Mouse (Mus musculus) testis, adult 2 months (tissue): ENCODE results near the gene Socs2.

ENCODE experiments used
- CTCF ChIP-seq: fragments of 200-500 bp; IDR thresholded peaks from 2 replicates; pipeline ENCODE4 v1.5.1; 2012; ENCODE audit warnings: low read depth, mild to moderate bottlenecking, inconsistent platforms, low read length, moderate library complexity; ENCODE audit not compliant: control insufficient read depth, insufficient read depth, insufficient replicate concordance
- POLR2A ChIP-seq: fragments of 200-500 bp; IDR thresholded peaks from 2 replicates; pipeline ENCODE4 v1.6.1; 2012; ENCODE audit warnings: low read depth, mild to moderate bottlenecking, inconsistent platforms, low read length, moderate library complexity; ENCODE audit not compliant: control insufficient read depth

DNA sequence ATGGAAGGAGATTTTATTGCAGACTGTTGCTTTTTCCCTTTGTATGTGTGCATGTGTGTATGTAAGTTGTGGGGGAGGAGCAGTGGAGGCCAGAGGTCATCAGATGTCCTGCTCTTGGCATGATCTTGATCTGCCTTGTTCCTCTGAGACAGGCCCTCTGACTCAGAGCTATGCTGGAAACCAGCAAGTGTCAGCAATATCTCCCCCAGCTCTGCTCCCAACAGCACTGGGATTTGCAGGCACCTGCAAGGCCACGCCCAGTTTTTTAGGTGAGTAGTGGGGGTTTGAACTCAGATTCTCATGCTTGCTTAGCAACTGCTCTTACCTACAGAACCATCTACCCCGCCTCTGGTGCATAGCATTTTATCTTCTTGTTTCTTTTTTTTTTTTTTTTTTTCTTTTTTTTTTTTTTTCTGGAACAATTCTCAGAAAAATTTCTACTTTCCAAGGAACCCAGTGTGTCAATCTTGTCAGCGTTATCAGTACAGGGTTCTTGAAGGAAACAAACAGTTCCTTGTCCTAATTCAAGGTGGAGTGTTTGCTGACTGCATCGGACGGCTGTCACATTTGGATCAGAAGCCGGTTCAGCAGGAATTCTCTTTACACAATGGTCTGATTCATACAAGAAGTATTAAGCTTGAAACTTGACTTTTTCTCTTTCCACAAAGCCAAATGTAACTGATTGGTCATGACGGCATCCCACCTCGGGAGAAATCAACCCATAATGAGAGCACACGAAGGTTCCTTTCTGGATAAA is 41.2 kb upstream of the Socs2 start:
- TF ChIP-seq CTCF = no peak
- TF ChIP-seq POLR2A = no peak
